Mouse (Mus musculus) forebrain, embryonic 14.5 days (tissue): ENCODE data around the gene Lsg1. TPM values are rescaled to one million over a fixed set of nuclear protein-coding genes. Genes with fewer than 3 reads are reported as not detected.

Source experiments
- ATAC-seq: fragments of 200-750 bp; cut with Nextera tagmentation; 2 replicates; pipeline ENCODE4 v1.8.0; 2017; ENCODE audit warnings: mild to moderate bottlenecking, moderate library complexity
- DNase-seq: peaks from one replicate; pipeline ENCODE4 v3.0.0-alpha.2; 2015; ENCODE audit warnings: low spot score
- H3K27ac ChIP-seq: fragments of 300-500 bp; sonication (generic); 2 replicates; pipeline ENCODE4 v1.5.1; 2014; ENCODE audit warnings: low read depth, mild to moderate bottlenecking, control low read depth, low read length, moderate library complexity
- H3K27me3 ChIP-seq: fragments of 300-500 bp; sonication (generic); replicated peaks from 2 replicates; pipeline ENCODE4 v1.6.1; 2014; ENCODE audit warnings: low read length, control low read depth, mixed read lengths; ENCODE audit not compliant: control insufficient read depth, insufficient read depth
- H3K36me3 ChIP-seq: fragments of 300-500 bp; sonication (generic); 2 replicates; pipeline ENCODE4 v1.6.1; 2014; ENCODE audit warnings: low read length, control low read depth; ENCODE audit not compliant: control insufficient read depth, insufficient read depth
- H3K4me1 ChIP-seq: fragments of 300-500 bp; sonication (generic); 2 replicates; pipeline ENCODE4 v1.6.1; 2014; ENCODE audit warnings: antibody characterized with exemption, low read length, control low read depth; ENCODE audit not compliant: control insufficient read depth, insufficient read depth
- H3K4me2 ChIP-seq: fragments of 300-500 bp; sonication (generic); 2 replicates; pipeline ENCODE4 v1.6.1; 2014; ENCODE audit warnings: mild to moderate bottlenecking, control low read depth, low read length
- H3K4me3 ChIP-seq: fragments of 300-500 bp; sonication (generic); 2 replicates; pipeline ENCODE4 v1.5.1; 2014; ENCODE audit warnings: low read depth, low read length, control low read depth
- H3K9ac ChIP-seq: fragments of 300-500 bp; sonication (generic); 2 replicates; pipeline ENCODE4 v1.6.1; 2014; ENCODE audit warnings: mild to moderate bottlenecking, low read length, control low read depth, moderate library complexity
- H3K9me3 ChIP-seq: fragments of 300-500 bp; sonication (generic); replicated peaks from 2 replicates; pipeline ENCODE4 v1.6.1; 2016; ENCODE audit warnings: low read length, control low read depth, mixed read lengths; ENCODE audit not compliant: control insufficient read depth
- WGBS: fragments of 180-500 bp; shearing (Covaris S2); extraction: QIAGEN DNeasy Blood & Tissue Kit; methylation state at CpG from one replicate; pipeline ENCODE4 v1.1.7; 2014; 5-methylcytosine and 5-hydroxymethylcytosine counted together
- polyA plus RNA-seq: library from polyadenylated mRNA; unstranded; fragments of >200 nt; fragmentation: Nextera tagmentation; extraction: Ambion mirVana; gene quantifications from 2 replicates; pipeline ENCODE4 v1.2.1, GENCODE M21; 2014

Lsg1 gene
- polyA plus RNA-seq, 1 experiment from 2014 or later: 62.3 TPM

DNA sequence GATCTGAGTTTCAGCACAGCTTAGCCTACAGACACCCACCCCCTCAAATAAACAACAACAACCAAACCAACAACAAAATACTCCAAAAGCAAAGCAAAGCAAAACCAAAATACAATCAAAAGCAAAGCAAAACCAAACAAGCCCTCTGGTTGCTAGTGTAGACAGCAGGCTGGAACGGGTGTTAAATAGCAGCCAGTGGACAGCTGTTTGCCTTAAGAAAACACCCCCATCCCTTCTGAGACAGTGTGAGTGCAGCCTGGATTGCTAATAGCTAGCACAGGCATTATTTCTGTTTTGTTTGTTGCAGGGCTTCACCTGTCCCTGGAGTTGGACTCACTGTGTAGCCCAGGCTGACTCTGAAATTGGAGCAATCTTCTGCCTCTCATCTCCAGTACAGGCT, 54.5 kb downstream of the Lsg1 start:
- Histone ChIP-seq H3K27ac (no peak overlapping the region), H3K4me2 (no peak overlapping the region), H3K27me3 (no peaks in the 10 kb centered on the region), H3K36me3 (peaks cover 39% of the 10 kb centered on the region; the same call in 1 of the 2 replicates), H3K9ac (no peak overlapping the region), H3K9me3 (no peaks in the 10 kb centered on the region), H3K4me1 (no peaks in the 10 kb centered on the region), H3K4me3 (no peak overlapping the region)
- no peak for ATAC-seq
- WGBS: 83% methylated on average over 1 of the region's 1 CpGs
- no peak for DNase-seq

DNA sequence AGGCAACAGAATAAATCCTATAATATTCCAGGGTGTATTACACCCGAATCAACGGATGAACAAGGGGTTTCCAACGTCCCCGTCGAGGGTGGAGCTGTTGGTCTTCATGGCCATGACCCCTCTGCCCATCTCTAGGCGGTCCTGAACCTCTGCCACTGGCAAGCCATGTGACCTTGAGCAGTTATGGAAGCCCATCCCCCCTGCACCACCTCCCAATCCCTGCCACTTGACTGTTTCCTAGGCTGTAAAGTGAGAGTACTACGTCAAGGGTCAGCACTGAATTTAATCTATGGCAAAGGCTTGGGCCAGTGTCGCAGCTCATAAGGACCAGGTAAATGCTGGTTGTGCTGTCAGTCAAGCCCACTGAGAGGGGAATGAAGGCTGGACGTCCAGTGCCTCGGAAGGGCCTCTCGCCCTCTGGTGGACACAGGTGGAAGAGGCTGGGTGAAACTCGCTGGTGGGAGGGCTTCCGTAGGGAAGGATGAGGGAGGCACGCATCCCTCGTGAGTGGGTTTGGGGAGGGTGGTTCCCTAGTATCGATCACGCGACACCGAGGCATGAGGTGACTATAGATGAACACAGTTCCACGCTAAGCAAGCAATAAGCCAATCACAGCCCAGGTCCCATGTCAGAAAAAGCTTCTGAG, 55.5 kb downstream of the Lsg1 start:
- no peaks in the 10 kb centered on the region for H3K4me1 ChIP-seq
- H3K36me3 ChIP-seq: peaks cover 38% of the 10 kb centered on the region; the same call in 1 of the 2 replicates
- ATAC-seq (peak; percentile 47; the same call in 1 of the 2 replicates), DNase-seq (peak; percentile 47)
- H3K9ac ChIP-seq: no peak overlapping the region
- no peak overlapping the region for H3K4me3 ChIP-seq
- no peaks in the 10 kb centered on the region for H3K27me3 ChIP-seq
- no peak overlapping the region for H3K4me2 ChIP-seq
- H3K9me3 ChIP-seq: no peaks in the 10 kb centered on the region
- H3K27ac ChIP-seq: no peak overlapping the region
- 32% methylated on average over 20 of the region's 20 CpGs for WGBS

DNA sequence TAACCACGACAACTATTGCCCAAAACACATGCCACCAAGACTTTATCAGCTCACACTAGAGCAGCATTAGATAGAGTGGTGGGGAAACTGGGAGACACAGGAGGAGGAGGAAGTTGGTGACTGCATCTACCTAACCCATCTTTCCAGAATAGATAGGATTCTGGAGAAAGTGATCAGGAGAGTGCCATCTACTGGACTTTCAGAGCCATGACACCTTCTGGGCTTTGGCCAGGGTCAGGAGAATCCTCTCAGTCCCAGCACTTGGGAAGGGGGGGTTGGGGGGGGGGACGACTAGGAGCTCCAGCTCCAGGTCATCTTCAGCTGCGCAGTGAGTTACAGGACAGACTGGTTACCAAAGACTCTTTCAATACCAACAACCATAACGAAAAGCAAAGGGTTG, 56.6 kb downstream of the Lsg1 start:
- WGBS: 53% methylated on average over 4 of the region's 4 CpGs

GRCm38 (mm10) chr16:30528386-30528785, 59.0 kb downstream of the Lsg1 start:
- peaks cover 44% of the 10 kb centered on the region for H3K36me3 ChIP-seq
- no peaks in the 10 kb centered on the region for H3K4me1 ChIP-seq

More for the DNA sequence above, 56.6 kb downstream of the Lsg1 start:
- Histone ChIP-seq H3K4me3 (no peak overlapping the region), H3K9me3 (no peaks in the 10 kb centered on the region), H3K4me1 (no peaks in the 10 kb centered on the region), H3K4me2 (no peak overlapping the region), H3K27ac (no peak overlapping the region), H3K27me3 (no peaks in the 10 kb centered on the region), H3K9ac (no peak overlapping the region), H3K36me3 (peaks cover 42% of the 10 kb centered on the region; the same call in 1 of the 2 replicates)
- ATAC-seq: no peak; the same call in 1 of the 2 replicates
- DNase-seq: peak; percentile 44

DNA sequence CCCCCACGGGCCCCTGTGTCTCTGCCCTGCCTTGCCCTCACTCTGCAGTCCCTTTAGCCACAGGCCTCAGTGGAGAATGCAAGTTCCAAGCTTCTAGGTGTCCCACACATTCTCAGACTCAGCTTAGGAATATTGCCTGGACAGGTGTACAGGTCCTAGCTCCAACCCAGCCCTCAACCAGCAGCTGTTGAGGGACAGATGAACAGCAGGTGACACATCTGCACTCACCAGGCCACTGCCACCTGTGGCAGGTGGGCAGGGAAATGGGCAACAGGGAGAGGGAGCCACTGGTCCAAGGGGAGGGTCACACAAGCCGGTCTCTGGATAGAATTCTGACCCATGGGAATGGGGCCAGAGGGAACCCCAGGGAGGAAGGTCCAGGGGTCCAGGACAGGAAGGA, 59.5 kb downstream of the Lsg1 start:
- ATAC-seq (no peak), DNase-seq (no peak)
- no peaks in the 10 kb centered on the region for H3K27me3 ChIP-seq
- no peak overlapping the region for H3K9ac ChIP-seq
- WGBS: 63% methylated on average over 2 of the region's 2 CpGs
- no peak overlapping the region for H3K4me2 ChIP-seq
- H3K27ac ChIP-seq: no peak overlapping the region
- no peaks in the 10 kb centered on the region for H3K9me3 ChIP-seq
- H3K4me1 ChIP-seq: no peaks in the 10 kb centered on the region
- H3K4me3 ChIP-seq: no peak overlapping the region
- H3K36me3 ChIP-seq: peaks cover 46% of the 10 kb centered on the region

More at GRCm38 (mm10) chr16:30528386-30528785, 59.0 kb downstream of the Lsg1 start:
- ATAC-seq: no peak
- no peak overlapping the region for H3K27ac ChIP-seq
- H3K9ac ChIP-seq: no peak overlapping the region
- no peak for DNase-seq
- WGBS: 80% methylated on average over 8 of the region's 8 CpGs
- H3K27me3 ChIP-seq: no peaks in the 10 kb centered on the region
- no peak overlapping the region for H3K4me3 ChIP-seq
- no peak overlapping the region for H3K4me2 ChIP-seq
- no peaks in the 10 kb centered on the region for H3K9me3 ChIP-seq

GRCm38 (mm10) chr16:30525756-30526155, 61.6 kb downstream of the Lsg1 start:
- H3K27ac ChIP-seq: no peak overlapping the region
- no peaks in the 10 kb centered on the region for H3K4me1 ChIP-seq
- no peaks in the 10 kb centered on the region for H3K27me3 ChIP-seq
- no peak overlapping the region for H3K4me2 ChIP-seq
- peaks cover 54% of the 10 kb centered on the region for H3K36me3 ChIP-seq
- ATAC-seq (no peak), DNase-seq (no peak)
- H3K9me3 ChIP-seq: no peaks in the 10 kb centered on the region
- H3K4me3 ChIP-seq: no peak overlapping the region
- WGBS: 87% methylated on average over 14 of the region's 14 CpGs
- no peak overlapping the region for H3K9ac ChIP-seq

DNA sequence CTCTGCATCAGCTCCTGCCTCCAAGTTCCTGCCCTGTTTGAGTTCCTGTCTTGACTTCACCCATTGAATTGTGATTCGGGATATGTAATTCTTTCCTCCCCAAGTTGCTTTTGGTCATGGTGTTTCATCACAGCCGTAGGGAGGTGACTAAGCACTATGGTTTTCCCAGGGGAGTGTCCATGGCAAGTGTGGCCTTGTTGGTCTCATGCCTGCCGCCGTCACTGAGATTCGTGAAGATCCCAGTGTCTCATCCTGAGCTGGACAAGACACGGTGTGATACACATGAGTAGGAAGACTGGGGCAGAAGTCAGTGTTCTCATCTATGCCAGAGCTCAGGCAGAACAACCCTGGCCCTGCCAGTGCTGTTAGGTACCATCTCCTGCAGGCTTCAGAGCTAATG, 62.9 kb downstream of the Lsg1 start:
- Histone ChIP-seq H3K27me3 (no peaks in the 10 kb centered on the region), H3K36me3 (peaks cover 47% of the 10 kb centered on the region), H3K4me1 (no peaks in the 10 kb centered on the region), H3K4me2 (no peak overlapping the region), H3K9me3 (no peaks in the 10 kb centered on the region), H3K4me3 (no peak overlapping the region), H3K27ac (no peak overlapping the region), H3K9ac (no peak overlapping the region)
- ATAC-seq (no peak), DNase-seq (no peak)
- 90% methylated on average over 6 of the region's 6 CpGs for WGBS

- peaks cover 41% of the 10 kb centered on the region for H3K36me3 ChIP-seq
- DNase-seq: no peak
Measured at GRCm38 (mm10) chr16:30522253-30522940, 65.0 kb downstream of the Lsg1 start.

DNA sequence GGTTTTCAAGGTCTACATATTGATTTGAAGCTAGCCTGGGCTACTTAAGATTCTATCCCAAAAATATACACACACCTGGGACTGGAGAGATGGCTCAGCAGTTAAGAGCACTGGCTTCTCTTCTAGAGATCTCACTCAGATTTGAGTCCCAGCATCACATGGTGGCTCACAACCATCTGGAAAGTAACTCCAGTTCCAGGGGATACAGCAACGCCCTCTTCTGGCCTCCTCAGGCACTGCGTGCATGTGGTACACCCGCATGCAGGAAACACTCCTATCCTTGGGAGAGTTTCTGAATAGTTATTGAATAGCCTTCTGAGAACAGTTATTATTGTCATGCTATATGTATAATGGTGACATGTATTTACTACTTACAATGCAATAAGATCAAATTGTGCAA, 66.2 kb downstream of the Lsg1 start:
- no peak overlapping the region for H3K9ac ChIP-seq
- no peaks in the 10 kb centered on the region for H3K9me3 ChIP-seq
- H3K4me3 ChIP-seq: no peak overlapping the region
- DNase-seq: no peak
- no peak overlapping the region for H3K4me2 ChIP-seq
- no peak for ATAC-seq
- H3K27ac ChIP-seq: no peak overlapping the region
- H3K27me3 ChIP-seq: no peaks in the 10 kb centered on the region
- H3K36me3 ChIP-seq: peaks cover 43% of the 10 kb centered on the region
- 65% methylated on average over 3 of the region's 3 CpGs for WGBS
- H3K4me1 ChIP-seq: no peaks in the 10 kb centered on the region

More at GRCm38 (mm10) chr16:30522253-30522940, 65.0 kb downstream of the Lsg1 start:
- no peak overlapping the region for H3K4me2 ChIP-seq
- ATAC-seq: no peak
- no peak overlapping the region for H3K27ac ChIP-seq
- H3K9me3 ChIP-seq: no peaks in the 10 kb centered on the region
- no peaks in the 10 kb centered on the region for H3K27me3 ChIP-seq
- 68% methylated on average over 10 of the region's 10 CpGs for WGBS
- H3K9ac ChIP-seq: no peak overlapping the region
- H3K4me3 ChIP-seq: no peak overlapping the region
- H3K4me1 ChIP-seq: no peaks in the 10 kb centered on the region
